Mouse (Mus musculus): Measurements from ENCODE around the gene Cd46.

The Cd46 gene

GRCm38 (mm10) chr1:194990976-194991375 lies 101.1 kb downstream of the Cd46 start:
- in situ Hi-C loops (cut with MboI; ENCODE audit: low pct_unique_long_range_greater_than_20kb in 1 of 2, low sequenced_read_pairs in 2 of 2, unreplicated experiment in 1 of 2): no loop called here

- in situ Hi-C loops (cut with MboI; ENCODE audit: low pct_unique_long_range_greater_than_20kb in 1 of 2, low sequenced_read_pairs in 2 of 2, unreplicated experiment in 1 of 2): no loop called here
Measured at GRCm38 (mm10) chr1:194989024-194989423, 103.0 kb downstream of the Cd46 start.

All from mouse embryonic stem cell (cell line).